Mouse (Mus musculus) forebrain, embryonic 16.5 days (tissue): ENCODE results near the gene Fastkd5. TPM values are rescaled to one million over a fixed set of nuclear protein-coding genes. Genes with fewer than 3 reads are reported as not detected.
A peak's percentile ranks its signal among the peaks of the same experiment; 100 is the strongest.

ENCODE experiments used
- ATAC-seq: fragments of 200-750 bp; cut with Nextera tagmentation; 2 replicates; pipeline ENCODE4 v1.8.0; 2017; ENCODE audit warnings: mild to moderate bottlenecking, moderate library complexity
- H3K27ac ChIP-seq: fragments of 300-500 bp; sonication (generic); 2 replicates; pipeline ENCODE4 v1.5.1; 2014; ENCODE audit warnings: low read length, control low read depth
- H3K27me3 ChIP-seq: fragments of 300-500 bp; sonication (generic); replicated peaks from 2 replicates; pipeline ENCODE4 v1.6.1; 2014; ENCODE audit warnings: low read length; ENCODE audit not compliant: control insufficient read depth, insufficient read depth
- H3K36me3 ChIP-seq: fragments of 300-500 bp; sonication (generic); 2 replicates; pipeline ENCODE4 v1.6.1; 2014; ENCODE audit not compliant: control insufficient read depth, insufficient read depth
- H3K4me1 ChIP-seq: fragments of 300-500 bp; sonication (generic); replicated peaks from 2 replicates; pipeline ENCODE4 v1.6.1; 2014; ENCODE audit warnings: low read length; ENCODE audit not compliant: control insufficient read depth, insufficient read depth
- H3K4me2 ChIP-seq: fragments of 300-500 bp; sonication (generic); 2 replicates; pipeline ENCODE4 v1.6.1; 2014; ENCODE audit warnings: mild to moderate bottlenecking, low read length, control low read depth
- H3K4me3 ChIP-seq: fragments of 300-500 bp; sonication (generic); replicated peaks from 2 replicates; pipeline ENCODE4 v1.5.1; 2014; ENCODE audit warnings: mild to moderate bottlenecking, low read length, control low read depth
- H3K9ac ChIP-seq: fragments of 300-500 bp; sonication (generic); replicated peaks from 2 replicates; pipeline ENCODE4 v1.6.1; 2014; ENCODE audit warnings: low read depth, low read length, control low read depth
- H3K9me3 ChIP-seq: fragments of 300-500 bp; sonication (generic); 2 replicates; pipeline ENCODE4 v1.6.1; 2016; ENCODE audit warnings: low read length; ENCODE audit not compliant: control insufficient read depth
- WGBS: fragments of 180-500 bp; shearing (Covaris S2); extraction: QIAGEN DNeasy Blood & Tissue Kit; methylation state at CpG from one replicate; pipeline ENCODE4 v1.1.7; 2014; 5-methylcytosine and 5-hydroxymethylcytosine counted together
- polyA plus RNA-seq: library from polyadenylated mRNA; unstranded; fragments of >200 nt; fragmentation: Nextera tagmentation; extraction: Ambion mirVana; gene quantifications from 2 replicates; pipeline ENCODE4 v1.2.1, GENCODE M21; 2015

Fastkd5 gene
- polyA plus RNA-seq, 1 experiment from 2014 or later = 12.5 TPM

- Histone ChIP-seq H3K27me3 (peaks cover 25% of the 10 kb centered on the region), H3K9me3 (no peaks in the 10 kb centered on the region), H3K9ac (no peak overlapping the region), H3K27ac (no peak overlapping the region), H3K4me1 (peaks cover 25% of the 10 kb centered on the region), H3K4me2 (no peak overlapping the region), H3K4me3 (no peak overlapping the region), H3K36me3 (no peaks in the 10 kb centered on the region; the same call in 1 of the 2 replicates)
- ATAC-seq = no peak
- 33% methylated on average over 16 of the region's 16 CpGs for WGBS
Observed at GRCm38 (mm10) chr2:130638101-130638611, 8.3 kb upstream of the Fastkd5 start.

GRCm38 (mm10) chr2:130635847-130636246 is 6.0 kb upstream of the Fastkd5 start:
- Histone ChIP-seq H3K36me3 (no peaks in the 10 kb centered on the region; the same call in 1 of the 2 replicates), H3K9me3 (no peaks in the 10 kb centered on the region), H3K4me1 (peaks cover 11% of the 10 kb centered on the region), H3K27me3 (peaks cover 25% of the 10 kb centered on the region), H3K9ac (no peak overlapping the region), H3K27ac (no peak overlapping the region), H3K4me2 (no peak overlapping the region), H3K4me3 (no peak overlapping the region)
- ATAC-seq = peak; percentile 27; the same call in 1 of the 2 replicates
- WGBS = 31% methylated on average over 21 of the region's 21 CpGs

- H3K27ac ChIP-seq = no peak overlapping the region
- peak overlapping the region; percentile 54 for H3K9ac ChIP-seq
- peaks cover 25% of the 10 kb centered on the region for H3K27me3 ChIP-seq
- no peaks in the 10 kb centered on the region; the same call in 1 of the 2 replicates for H3K36me3 ChIP-seq
- WGBS = 6% methylated on average over 36 of the region's 38 CpGs
- H3K4me3 ChIP-seq = peak overlapping the region; percentile 26
- peaks cover 11% of the 10 kb centered on the region for H3K4me1 ChIP-seq
- no peaks in the 10 kb centered on the region for H3K9me3 ChIP-seq
- ATAC-seq = peak; percentile 18
- peak overlapping the region; percentile 52 for H3K4me2 ChIP-seq
Observed at GRCm38 (mm10) chr2:130634739-130635411, 5.0 kb upstream of the Fastkd5 start.

- 0 out of 2 replicates have a peak, but pooled peaks have one; percentile 21 for ATAC-seq
- H3K9ac ChIP-seq = peak overlapping the region; percentile 54
Observed at GRCm38 (mm10) chr2:130634006-130634738, 4.3 kb upstream of the Fastkd5 start.

GRCm38 (mm10) chr2:130632887-130633675 is 3.3 kb upstream of the Fastkd5 start:
- Histone ChIP-seq H3K4me2 (no peak overlapping the region), H3K9ac (no peak overlapping the region), H3K4me1 (peaks cover 21% of the 10 kb centered on the region), H3K27me3 (peaks cover 25% of the 10 kb centered on the region), H3K36me3 (no peaks in the 10 kb centered on the region; the same call in 1 of the 2 replicates), H3K27ac (no peak overlapping the region), H3K4me3 (no peak overlapping the region), H3K9me3 (no peaks in the 10 kb centered on the region)
- no peak for ATAC-seq
- 43% methylated on average over 5 of the region's 5 CpGs for WGBS

More at GRCm38 (mm10) chr2:130634006-130634738, 4.3 kb upstream of the Fastkd5 start:
- H3K4me1 ChIP-seq = peaks cover 11% of the 10 kb centered on the region
- H3K9me3 ChIP-seq = no peaks in the 10 kb centered on the region
- no peak overlapping the region for H3K27ac ChIP-seq
- 12% methylated on average over 14 of the region's 14 CpGs for WGBS
- peaks cover 25% of the 10 kb centered on the region for H3K27me3 ChIP-seq
- H3K4me3 ChIP-seq = no peak overlapping the region
- peak overlapping the region; percentile 52 for H3K4me2 ChIP-seq
- no peaks in the 10 kb centered on the region; the same call in 1 of the 2 replicates for H3K36me3 ChIP-seq

- no peak for ATAC-seq
- Histone ChIP-seq H3K27me3 (peaks cover 25% of the 10 kb centered on the region), H3K4me2 (no peak overlapping the region), H3K4me3 (no peak overlapping the region), H3K27ac (no peak overlapping the region), H3K36me3 (peaks cover under 1% of the 10 kb centered on the region; the same call in 1 of the 2 replicates), H3K4me1 (peaks cover 22% of the 10 kb centered on the region), H3K9me3 (no peaks in the 10 kb centered on the region), H3K9ac (no peak overlapping the region)
- 28% methylated on average over 1 of the region's 1 CpGs for WGBS
Observed at GRCm38 (mm10) chr2:130632416-130632815, 2.6 kb upstream of the Fastkd5 start.

- H3K36me3 ChIP-seq = peaks cover 10% of the 10 kb centered on the region
- peak overlapping the region; percentile 47 for H3K27ac ChIP-seq
- no peaks in the 10 kb centered on the region for H3K9me3 ChIP-seq
- peak overlapping the region; percentile 97 for H3K4me3 ChIP-seq
- peaks cover 3% of the 10 kb centered on the region; the same call in 1 of the 2 replicates for H3K27me3 ChIP-seq
- H3K4me2 ChIP-seq = peak overlapping the region; percentile 94
- H3K9ac ChIP-seq = peak overlapping the region; percentile 96
- H3K4me1 ChIP-seq = peaks cover 13% of the 10 kb centered on the region
- ATAC-seq = peak; percentile 65
- WGBS = 2% methylated on average over 37 of the region's 37 CpGs
Observed at GRCm38 (mm10) chr2:130629080-130629838, 568 bp downstream of the Fastkd5 start.

- 57% methylated on average over 3 of the region's 3 CpGs for WGBS
- Histone ChIP-seq H3K27me3 (no peaks in the 10 kb centered on the region), H3K4me1 (peaks cover 10% of the 10 kb centered on the region), H3K9me3 (no peaks in the 10 kb centered on the region), H3K4me3 (no peak overlapping the region), H3K4me2 (peak overlapping the region; percentile 94), H3K9ac (no peak overlapping the region), H3K27ac (no peak overlapping the region), H3K36me3 (peaks cover 10% of the 10 kb centered on the region)
- no peak for ATAC-seq
Observed at GRCm38 (mm10) chr2:130628424-130628823, 1.4 kb downstream of the Fastkd5 start.
